In genomic region chr8:122444058-122444748, GRCm38 (mm10) we compare ENCODE assay signal across 8 mouse cellular contexts. TPM values are rescaled to one million over a fixed set of nuclear protein-coding genes. Genes with fewer than 3 reads are reported as not detected.
A peak's percentile ranks its signal among the peaks of the same experiment; 100 is the strongest.
DNase-seq lines count a peak whose midpoint lies in the region; ATAC-seq and TF ChIP-seq lines count a peak whose summit lies in the region.

No protein-coding gene starts in this region.

- peak; percentile 93 for DNase-seq in Muller cell, postnatal 12 days (ENCODE audit: inconsistent ontology term)
- DNase-seq in cerebellum, adult 9-11 months: peak; percentile 81
- peak; percentile 78 for DNase-seq in hindbrain, embryonic 11.5 days (ENCODE audit: low spot score)
- DNase-seq in layer of hippocampus, postnatal 10 days (ENCODE audit: low spot score in 2 of 2): peak; percentile 87 to 88
- DNase-seq in lung, postnatal 0 days (ENCODE audit: low spot score): peak; percentile 97
- peak; percentile 70 for DNase-seq in ovary, postnatal 14 days (ENCODE audit: low spot score)
- peak; percentile 77 for DNase-seq in urinary bladder, adult 2 months (ENCODE audit: low spot score)

- 40% methylated on average over 19 of the region's 19 CpGs for WGBS in hindbrain, embryonic 11.5 days
- under 1% methylated on average over 19 of the region's 19 CpGs for WGBS in lung, postnatal 0 days

- TF ChIP-seq CTCF in lung, postnatal 0 days (IDR thresholded peaks at IDR 0.05): no peak

- ATAC-seq in frontal cortex, adult (ENCODE audit: low TSS enrichment): peak; percentile 25
- ATAC-seq in hindbrain, embryonic 11.5 days (ENCODE audit: low FRiP score): peak; percentile 25; the same call in 1 of the 2 replicates
- peak; percentile 68 for ATAC-seq in lung, postnatal 0 days

- H3K4me3 ChIP-seq in hindbrain, embryonic 11.5 days (ENCODE audit: low read depth, low read length): peak overlapping the region; percentile 48
- H3K4me3 ChIP-seq in lung, postnatal 0 days (ENCODE audit: low read depth, low read length): peak overlapping the region; percentile 52

- H3K9ac ChIP-seq in hindbrain, embryonic 11.5 days (ENCODE audit: low read depth, low read length): peak overlapping the region; percentile 71
- peak overlapping the region; percentile 45 for H3K9ac ChIP-seq in lung, postnatal 0 days (replicated peaks; ENCODE audit: low read depth)

- no peaks in the 10 kb centered on the region for H3K27me3 ChIP-seq in hindbrain, embryonic 11.5 days (ENCODE audit: control insufficient read depth, insufficient read depth, low read length)
- no peaks in the 10 kb centered on the region for H3K27me3 ChIP-seq in lung, postnatal 0 days (replicated peaks; ENCODE audit: insufficient read depth, low read length)

- TF ChIP-seq EP300 in lung, postnatal 0 days (IDR thresholded peaks at IDR 0.05): peak; percentile 95

- H3K4me2 ChIP-seq in hindbrain, embryonic 11.5 days (replicated peaks; ENCODE audit: low read depth, low read length): peak overlapping the region; percentile 53
- peak overlapping the region; percentile 97 for H3K4me2 ChIP-seq in lung, postnatal 0 days (replicated peaks; ENCODE audit: low read depth, low read length)

- peaks cover 4% of the 10 kb centered on the region for H3K4me1 ChIP-seq in hindbrain, embryonic 11.5 days (replicated peaks; ENCODE audit: control insufficient read depth, insufficient read depth, low read length)
- H3K4me1 ChIP-seq in lung, postnatal 0 days (ENCODE audit: insufficient read depth, low read depth, low read length): peaks cover 7% of the 10 kb centered on the region; the same call in 1 of the 2 replicates

- no peaks in the 10 kb centered on the region for H3K9me3 ChIP-seq in hindbrain, embryonic 11.5 days (ENCODE audit: control insufficient read depth, low read length)
- no peaks in the 10 kb centered on the region for H3K9me3 ChIP-seq in lung, postnatal 0 days (ENCODE audit: low read length)

- no peaks in the 10 kb centered on the region for H3K36me3 ChIP-seq in hindbrain, embryonic 11.5 days (ENCODE audit: control insufficient read depth, insufficient read depth, low read length)
- no peaks in the 10 kb centered on the region for H3K36me3 ChIP-seq in lung, postnatal 0 days (ENCODE audit: insufficient read depth, low read length)

- H3K27ac ChIP-seq in hindbrain, embryonic 11.5 days (ENCODE audit: low read depth, low read length): peak overlapping the region; percentile 91
- peak overlapping the region; percentile 90 for H3K27ac ChIP-seq in lung, postnatal 0 days (ENCODE audit: low read length)

RNA-seq across cellular contexts. Expression of gene Mvd, which starts 1.0 kb away (rescaled TPM):
- polyA plus RNA-seq in hindbrain, embryonic 11.5 days (2014; fragmentation: Nextera tagmentation; extraction: Ambion mirVana): 46.3 and 49.2 TPM in 2 replicates
- 10 to 100 TPM; 50.9 to 56.4 TPM for total RNA-seq in layer of hippocampus, postnatal 10 days (2021)
- 29.2 and 31.2 TPM in 2 replicates for polyA plus RNA-seq in lung, postnatal 0 days (2015; fragmentation: Nextera tagmentation; extraction: Ambion mirVana)
- polyA plus RNA-seq in urinary bladder, adult 2 months (2012; rRNA removed): 18.0 and 26.0 TPM in 2 replicates

RNA-seq across cellular contexts. Expression of gene Cyba, which starts 11.5 kb away (rescaled TPM):
- polyA plus RNA-seq in hindbrain, embryonic 11.5 days (2014; fragmentation: Nextera tagmentation; extraction: Ambion mirVana): 52.7 and 53.4 TPM in 2 replicates
- total RNA-seq in layer of hippocampus, postnatal 10 days (2021): 10 to 100 TPM; 11.6 to 12.8 TPM
- 401 and 429 TPM in 2 replicates for polyA plus RNA-seq in lung, postnatal 0 days (2015; fragmentation: Nextera tagmentation; extraction: Ambion mirVana)
- 115 and 130 TPM in 2 replicates for polyA plus RNA-seq in urinary bladder, adult 2 months (2012; rRNA removed)

RNA-seq across cellular contexts. Expression of gene Snai3, which starts 16.3 kb away (rescaled TPM):
- polyA plus RNA-seq in hindbrain, embryonic 11.5 days (2014; fragmentation: Nextera tagmentation; extraction: Ambion mirVana): not detected in 2 replicates
- not detected for total RNA-seq in layer of hippocampus, postnatal 10 days (2021)
- 1.2 and 1.5 TPM in 2 replicates for polyA plus RNA-seq in lung, postnatal 0 days (2015; fragmentation: Nextera tagmentation; extraction: Ambion mirVana)
- 2.9 and 3.2 TPM in 2 replicates for polyA plus RNA-seq in urinary bladder, adult 2 months (2012; rRNA removed)

RNA-seq across cellular contexts. Expression of gene Il17c, which starts 22.4 kb away (rescaled TPM):
- not detected in 2 replicates for polyA plus RNA-seq in hindbrain, embryonic 11.5 days (2014; fragmentation: Nextera tagmentation; extraction: Ambion mirVana)
- total RNA-seq in layer of hippocampus, postnatal 10 days (2021): not detected
- polyA plus RNA-seq in lung, postnatal 0 days (2015; fragmentation: Nextera tagmentation; extraction: Ambion mirVana): not detected in 2 replicates
- not detected in 2 replicates for polyA plus RNA-seq in urinary bladder, adult 2 months (2012; rRNA removed)

RNA-seq across cellular contexts. Expression of gene Rnf166, which starts 31.7 kb away (rescaled TPM):
- polyA plus RNA-seq in hindbrain, embryonic 11.5 days (2014; fragmentation: Nextera tagmentation; extraction: Ambion mirVana): 24.2 and 27.6 TPM in 2 replicates
- 10 to 100 TPM; 19.7 to 23.5 TPM for total RNA-seq in layer of hippocampus, postnatal 10 days (2021)
- 49.4 and 52.7 TPM in 2 replicates for polyA plus RNA-seq in lung, postnatal 0 days (2015; fragmentation: Nextera tagmentation; extraction: Ambion mirVana)
- polyA plus RNA-seq in urinary bladder, adult 2 months (2012; rRNA removed): 61.1 and 64.7 TPM in 2 replicates

Comparison
In these comparisons a context has a peak if more than half of its experiments do, and no peak if none do; other contexts are left out.
1. Peak in every context shown above with its lines: DNase-seq, ATAC-seq, H3K4me3 ChIP-seq and H3K27ac ChIP-seq.